Mouse (Mus musculus): Measurements from ENCODE around the gene Rsrc1.

DNA sequence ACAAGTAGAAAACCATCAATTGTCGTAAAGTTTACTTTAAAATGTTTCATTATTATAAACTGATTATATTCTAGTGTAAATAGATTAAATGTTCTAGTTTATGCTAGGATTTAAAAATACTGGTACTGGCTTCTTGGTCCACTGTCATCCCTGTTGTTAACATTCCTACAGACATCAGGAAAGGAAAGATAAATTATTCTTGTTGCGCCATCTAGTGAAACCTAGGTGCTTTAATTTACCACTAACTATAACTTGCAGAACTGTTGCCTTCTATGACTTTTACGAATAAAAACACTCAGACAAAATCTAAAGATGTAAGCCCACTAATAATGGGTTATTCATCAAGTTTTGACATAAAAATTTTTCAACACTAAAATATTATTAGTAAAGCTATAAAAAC is 286.3 kb downstream of the Rsrc1 start:
- peak; percentile 36 for TF ChIP-seq CTCF (IDR thresholded peaks at IDR 0.05; ENCODE audit: low read depth)
- TF ChIP-seq EP300 (IDR thresholded peaks at IDR 0.05; ENCODE audit: low read depth): no peak

Measured in heart, postnatal 0 days (tissue).